ENCODE assay signal across 5 mouse cellular contexts in the genomic region with DNA sequence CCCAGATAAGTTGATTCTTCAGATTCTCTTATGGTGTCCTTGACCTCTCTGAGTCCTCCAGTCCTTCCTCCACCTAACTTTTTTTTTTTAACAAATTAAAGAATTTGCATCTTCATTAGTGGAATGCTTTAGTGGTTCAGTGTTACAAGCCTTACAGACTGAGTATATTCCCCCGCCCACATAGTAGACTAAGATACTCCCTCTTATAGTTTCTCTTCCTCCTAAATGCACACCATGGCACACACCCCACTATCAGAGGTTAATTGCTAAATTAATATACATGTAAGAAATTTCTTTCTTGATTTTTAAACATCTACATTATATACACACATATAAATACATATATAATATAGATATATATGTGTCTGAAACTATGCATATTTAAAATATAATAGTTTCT.
"Had no signal": no experiment of that assay in that cellular context is flagged by ENCODE, and none has a peak within 500 bp of the region (broad histone marks: within the 10 kb centered on the region; RNA-seq: fewer than 3 reads in every experiment).

No protein-coding gene starts in this region.

- ATAC-seq: forebrain, embryonic 13.5 days; forebrain, embryonic 14.5 days; forebrain, embryonic 15.5 days; forebrain, embryonic 16.5 days; forebrain, postnatal 0 days had no signal
